Mouse (Mus musculus) bone marrow, adult 2 months (tissue): ENCODE data around the gene Prss54.

Experiments
- CTCF ChIP-seq: fragments of 200-500 bp; IDR thresholded peaks from 2 replicates; pipeline ENCODE4 v1.5.1; 2011; ENCODE audit warnings: low read length, control low read depth; ENCODE audit not compliant: control insufficient read depth, insufficient read depth
- POLR2A ChIP-seq: fragments of 200-500 bp; IDR thresholded peaks from 2 replicates; pipeline ENCODE4 v1.6.1; 2011; ENCODE audit warnings: low read depth, mild to moderate bottlenecking, control low read depth, low read length, borderline replicate concordance; ENCODE audit not compliant: control insufficient read depth

DNA sequence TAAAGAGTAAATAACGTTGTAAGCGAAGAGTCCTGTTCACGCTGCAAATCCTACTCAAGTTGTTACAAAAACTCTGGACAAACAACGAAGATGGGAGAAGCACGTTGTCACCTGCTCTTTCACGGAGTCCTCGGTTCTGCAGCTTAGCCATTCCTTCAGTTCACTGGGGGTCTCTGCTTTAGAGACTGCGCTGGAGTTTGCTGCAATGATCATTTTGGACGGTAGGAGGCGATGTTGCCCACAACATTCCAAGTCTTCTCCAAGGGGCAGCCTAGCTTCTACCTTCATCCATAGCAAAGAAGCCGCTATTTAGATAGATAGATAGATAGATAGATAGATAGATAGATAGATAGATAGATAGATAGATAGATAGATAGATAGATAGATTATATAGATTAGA is 23.7 kb upstream of the Prss54 start:
- TF ChIP-seq POLR2A = no peak
- peak; percentile 54 for TF ChIP-seq CTCF
